Mouse (Mus musculus): ENCODE measurements at regions not wholly inside any gene's neighbourhood (a gene's known extent, or its start where the extent isn't known, plus 50 kb on each side); places are given as distances from the start of the nearest gene placed in this dataset.

- TF ChIP-seq POLR2A (IDR thresholded peaks at IDR 0.05; ENCODE audit: control insufficient read depth, low read depth, low read length) = no peak
- TF ChIP-seq CTCF (IDR thresholded peaks at IDR 0.05; ENCODE audit: control insufficient read depth, insufficient read depth, insufficient replicate concordance, low read depth, low read length) = no peak
These were observed 381.8 kb upstream of the Npvf start for GRCm38 (mm10) chr6:51036074-51036473.
